Mouse (Mus musculus): ENCODE data around the gene Slc13a3. TPM values are rescaled to one million over a fixed set of nuclear protein-coding genes. Genes with fewer than 3 reads are reported as not detected.

Gene Slc13a3
- polyA plus RNA-seq, 2 experiments, result 0.23 to 0.47 TPM

DNA sequence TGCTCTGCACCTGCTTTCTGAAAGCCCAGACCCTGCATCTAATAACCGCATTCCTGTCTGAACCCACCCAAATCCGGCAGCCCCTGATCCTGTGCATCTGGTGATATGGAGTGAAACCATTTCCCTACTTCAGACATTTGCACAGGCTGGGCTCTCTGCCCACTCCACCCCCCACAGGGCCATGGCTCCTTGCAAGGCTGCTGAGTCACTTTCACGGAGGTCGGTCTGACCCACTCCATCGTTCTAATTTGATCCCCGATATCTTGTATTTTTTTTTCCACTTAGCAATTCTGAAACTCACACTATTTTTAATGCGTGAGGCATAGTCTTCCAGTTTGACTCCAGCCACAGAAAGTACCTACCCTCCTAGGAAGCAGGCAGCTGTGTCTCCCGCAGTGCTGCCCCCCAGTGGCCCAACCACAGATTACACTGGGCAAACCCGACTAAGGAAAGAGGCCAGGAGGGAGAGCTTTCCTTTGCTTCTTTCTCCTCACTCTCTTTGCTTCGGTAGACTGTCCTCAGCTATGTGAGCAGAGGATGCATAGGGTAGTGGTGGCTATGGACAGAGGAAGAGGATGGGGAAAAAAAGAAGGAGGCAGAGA, 65.2 kb downstream of the Slc13a3 start:
- H3K4me2 ChIP-seq (replicated peaks; ENCODE audit: low read depth, low read length, severe bottlenecking), result no peak overlapping the region
- H3K36me3 ChIP-seq (ENCODE audit: control insufficient read depth, insufficient read depth, low read length), result no peaks in the 10 kb centered on the region
- H3K4me1 ChIP-seq (ENCODE audit: control insufficient read depth, insufficient read depth, low read length), result 0 out of 2 replicates have a peak, but pooled peaks cover 3% of the 10 kb centered on the region
- no peak overlapping the region for H3K27ac ChIP-seq (replicated peaks; ENCODE audit: low read depth, low read length)
- peak; percentile 40 for DNase-seq (ENCODE audit: low spot score)
- no peaks in the 10 kb centered on the region for H3K9me3 ChIP-seq (ENCODE audit: control insufficient read depth, low read length)
- ATAC-seq (ENCODE audit: low FRiP score, low read depth), result no peak; the same call in 1 of the 2 replicates
- H3K27me3 ChIP-seq (ENCODE audit: control insufficient read depth, insufficient read depth, low read length), result no peaks in the 10 kb centered on the region
- no peak overlapping the region for H3K4me3 ChIP-seq (replicated peaks; ENCODE audit: low read length)
- no peak for TF ChIP-seq POLR2A (IDR thresholded peaks at IDR 0.05; ENCODE audit: borderline replicate concordance, extremely low read depth, insufficient read depth, insufficient read length)
- WGBS, result 25% methylated on average over 10 of the region's 10 CpGs
- H3K9ac ChIP-seq (ENCODE audit: low read depth, low read length, severe bottlenecking), result no peak overlapping the region

DNA sequence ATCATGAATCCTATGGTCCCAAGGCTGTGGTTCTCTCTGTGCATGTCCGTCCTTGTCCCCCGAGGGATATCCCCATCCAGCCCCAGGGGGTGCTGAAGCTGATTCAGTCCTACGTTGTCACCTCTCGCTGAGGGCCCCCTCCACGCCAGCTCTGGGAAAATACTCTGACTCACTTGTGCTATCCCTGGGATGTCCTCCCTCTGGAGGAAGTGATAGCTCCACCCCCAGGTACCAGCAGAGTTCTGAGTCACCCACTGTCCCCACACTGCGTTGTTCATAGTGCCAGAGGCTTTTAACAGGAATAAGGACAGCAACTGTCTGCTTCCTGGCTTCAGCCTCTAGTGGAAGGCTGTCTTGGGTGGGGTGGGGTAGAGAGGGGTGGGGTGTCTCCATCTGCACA, 67.7 kb downstream of the Slc13a3 start:
- Histone ChIP-seq H3K9me3 (ENCODE audit: control insufficient read depth, low read length) (no peaks in the 10 kb centered on the region), H3K27me3 (ENCODE audit: control insufficient read depth, insufficient read depth, low read length) (no peaks in the 10 kb centered on the region), H3K4me2 (replicated peaks; ENCODE audit: low read depth, low read length, severe bottlenecking) (no peak overlapping the region), H3K9ac (ENCODE audit: low read depth, low read length, severe bottlenecking) (no peak overlapping the region), H3K4me1 (ENCODE audit: control insufficient read depth, insufficient read depth, low read length) (0 out of 2 replicates have a peak, but pooled peaks cover 3% of the 10 kb centered on the region), H3K36me3 (ENCODE audit: control insufficient read depth, insufficient read depth, low read length) (no peaks in the 10 kb centered on the region), H3K4me3 (replicated peaks; ENCODE audit: low read length) (no peak overlapping the region), H3K27ac (replicated peaks; ENCODE audit: low read depth, low read length) (no peak overlapping the region)
- TF ChIP-seq POLR2A (IDR thresholded peaks at IDR 0.05; ENCODE audit: borderline replicate concordance, extremely low read depth, insufficient read depth, insufficient read length), result no peak
- 67% methylated on average over 6 of the region's 6 CpGs for WGBS
- DNase-seq (ENCODE audit: low spot score), result no peak
- no peak for ATAC-seq (ENCODE audit: low FRiP score, low read depth)

DNA sequence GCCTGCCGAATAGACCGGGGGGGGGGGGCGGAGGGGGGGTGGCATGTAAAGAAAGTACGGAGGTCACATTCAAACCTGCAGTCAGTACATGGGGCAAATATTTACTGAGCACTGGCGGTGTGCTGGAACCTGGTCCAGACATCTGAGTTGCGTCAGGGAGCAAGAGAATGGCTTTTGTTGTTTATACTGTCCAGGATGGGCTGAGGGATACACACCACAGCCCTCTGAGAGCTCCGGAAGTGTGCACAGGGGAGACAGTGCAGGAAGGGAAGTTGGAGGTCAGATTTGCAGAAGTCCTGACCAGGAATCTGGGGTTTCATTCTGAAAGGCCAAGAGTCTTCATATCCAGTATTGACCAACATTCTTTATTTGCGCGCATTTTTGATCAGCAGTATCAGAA, 68.1 kb downstream of the Slc13a3 start:
- Histone ChIP-seq H3K4me1 (ENCODE audit: control insufficient read depth, insufficient read depth, low read length) (0 out of 2 replicates have a peak, but pooled peaks cover 3% of the 10 kb centered on the region), H3K27ac (replicated peaks; ENCODE audit: low read depth, low read length) (no peak overlapping the region), H3K4me2 (replicated peaks; ENCODE audit: low read depth, low read length, severe bottlenecking) (no peak overlapping the region), H3K4me3 (replicated peaks; ENCODE audit: low read length) (no peak overlapping the region), H3K36me3 (ENCODE audit: control insufficient read depth, insufficient read depth, low read length) (no peaks in the 10 kb centered on the region), H3K9me3 (ENCODE audit: control insufficient read depth, low read length) (no peaks in the 10 kb centered on the region), H3K9ac (ENCODE audit: low read depth, low read length, severe bottlenecking) (no peak overlapping the region), H3K27me3 (ENCODE audit: control insufficient read depth, insufficient read depth, low read length) (no peaks in the 10 kb centered on the region)
- no peak for ATAC-seq (ENCODE audit: low FRiP score, low read depth)
- no peak for DNase-seq (ENCODE audit: low spot score)
- WGBS, result 61% methylated on average over 8 of the region's 9 CpGs
- no peak for TF ChIP-seq POLR2A (IDR thresholded peaks at IDR 0.05; ENCODE audit: borderline replicate concordance, extremely low read depth, insufficient read depth, insufficient read length)

DNA sequence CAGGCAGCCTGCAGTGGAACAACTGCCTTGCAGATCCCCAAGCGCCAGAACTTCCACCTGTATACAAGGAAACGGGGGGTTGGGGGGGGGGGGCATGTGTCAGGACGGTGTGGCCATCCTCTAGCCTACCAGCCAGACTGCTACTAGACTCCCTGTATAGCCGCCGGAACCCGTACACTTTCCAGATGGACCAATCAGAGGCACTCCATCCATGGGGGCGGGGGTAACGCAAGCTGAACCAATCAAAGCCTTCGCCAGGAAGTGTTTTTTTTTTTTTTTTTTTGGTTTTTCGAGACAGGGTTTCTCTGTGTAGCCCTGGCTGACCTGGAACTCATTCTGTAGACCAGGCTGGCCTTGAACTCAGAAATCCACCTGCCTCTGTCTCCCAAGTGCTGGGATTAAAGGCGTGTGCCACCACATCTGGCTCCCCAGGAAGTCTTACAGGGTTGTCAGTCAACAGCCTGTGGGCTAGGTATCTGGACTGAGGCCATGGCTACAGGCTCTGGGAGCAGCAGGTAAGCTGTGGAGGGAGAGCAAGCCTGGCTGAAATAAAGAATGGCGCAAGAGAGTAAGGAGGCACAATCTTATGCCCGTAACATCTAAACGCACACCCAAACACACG, 74.8 kb downstream of the Slc13a3 start:
- H3K36me3 ChIP-seq (ENCODE audit: control insufficient read depth, insufficient read depth, low read length), result no peaks in the 10 kb centered on the region
- no peaks in the 10 kb centered on the region for H3K9me3 ChIP-seq (ENCODE audit: control insufficient read depth, low read length)
- H3K4me1 ChIP-seq (ENCODE audit: control insufficient read depth, insufficient read depth, low read length), result peaks cover 6% of the 10 kb centered on the region; the same call in 1 of the 2 replicates
- H3K9ac ChIP-seq (ENCODE audit: low read depth, low read length, severe bottlenecking), result no peak overlapping the region
- H3K27ac ChIP-seq (replicated peaks; ENCODE audit: low read depth, low read length), result no peak overlapping the region
- no peak for ATAC-seq (ENCODE audit: low FRiP score, low read depth)
- H3K4me3 ChIP-seq (replicated peaks; ENCODE audit: low read length), result no peak overlapping the region
- no peak overlapping the region for H3K4me2 ChIP-seq (replicated peaks; ENCODE audit: low read depth, low read length, severe bottlenecking)
- 58% methylated on average over 15 of the region's 15 CpGs for WGBS
- H3K27me3 ChIP-seq (ENCODE audit: control insufficient read depth, insufficient read depth, low read length), result no peaks in the 10 kb centered on the region
- DNase-seq (ENCODE audit: low spot score), result no peak
- no peak for TF ChIP-seq POLR2A (IDR thresholded peaks at IDR 0.05; ENCODE audit: borderline replicate concordance, extremely low read depth, insufficient read depth, insufficient read length)

DNA sequence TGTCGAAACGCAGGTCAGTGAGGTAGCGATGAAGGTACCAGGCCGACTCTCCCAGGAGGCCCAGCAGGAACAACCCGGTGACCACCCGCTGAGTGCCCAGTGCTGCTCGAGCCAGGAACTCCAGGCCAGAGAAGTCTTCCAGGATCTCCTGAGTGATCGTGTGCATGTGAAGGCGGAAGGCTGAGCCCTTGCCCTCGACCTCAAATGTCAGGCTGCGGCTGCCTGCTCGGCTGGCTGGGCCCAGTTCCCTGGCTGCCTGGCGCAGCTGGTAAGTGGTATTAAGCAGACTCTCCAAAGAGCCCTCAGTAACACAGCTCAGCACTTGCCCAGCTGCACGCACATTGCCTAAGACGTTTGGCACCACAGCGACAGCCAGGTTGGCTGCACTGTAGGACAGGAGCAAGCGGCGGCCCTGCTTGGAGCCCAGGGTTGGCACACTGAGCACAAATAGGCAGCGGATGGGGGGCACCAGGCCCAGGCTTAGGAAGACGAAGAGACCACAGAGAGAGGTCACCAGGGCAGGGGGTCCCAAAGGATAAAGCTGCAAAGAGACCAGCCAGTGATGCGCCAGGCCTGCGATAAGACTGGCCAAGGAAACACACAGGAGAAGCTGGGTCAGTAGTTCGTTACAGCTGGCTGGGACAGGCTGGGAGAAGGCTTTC, 75.4 kb downstream of the Slc13a3 start:
- DNase-seq (ENCODE audit: low spot score), result no peak
- no peak overlapping the region for H3K4me3 ChIP-seq (replicated peaks; ENCODE audit: low read length)
- WGBS, result 72% methylated on average over 23 of the region's 23 CpGs
- H3K9me3 ChIP-seq (ENCODE audit: control insufficient read depth, low read length), result no peaks in the 10 kb centered on the region
- no peaks in the 10 kb centered on the region for H3K27me3 ChIP-seq (ENCODE audit: control insufficient read depth, insufficient read depth, low read length)
- H3K4me2 ChIP-seq (replicated peaks; ENCODE audit: low read depth, low read length, severe bottlenecking), result no peak overlapping the region
- H3K4me1 ChIP-seq (ENCODE audit: control insufficient read depth, insufficient read depth, low read length), result peaks cover 6% of the 10 kb centered on the region; the same call in 1 of the 2 replicates
- peak overlapping the region; percentile 19; the same call in 1 of the 2 replicates for H3K27ac ChIP-seq (replicated peaks; ENCODE audit: low read depth, low read length)
- no peaks in the 10 kb centered on the region for H3K36me3 ChIP-seq (ENCODE audit: control insufficient read depth, insufficient read depth, low read length)
- H3K9ac ChIP-seq (ENCODE audit: low read depth, low read length, severe bottlenecking), result peak overlapping the region; percentile 16; the same call in 1 of the 2 replicates
- TF ChIP-seq POLR2A (IDR thresholded peaks at IDR 0.05; ENCODE audit: borderline replicate concordance, extremely low read depth, insufficient read depth, insufficient read length), result no peak
- no peak; the same call in 1 of the 2 replicates for ATAC-seq (ENCODE audit: low FRiP score, low read depth)
